Mouse (Mus musculus) midbrain, postnatal 0 days (tissue): Measurements from ENCODE around the gene 1700018F24Rik. TPM values are rescaled to one million over a fixed set of nuclear protein-coding genes. Genes with fewer than 3 reads are reported as not detected.
"Not testable (repeated sequence)": the region's sequence is repeated elsewhere in the genome, so short reads cannot be mapped to it uniquely, and the experiment has no call there.

Experiments used
- ATAC-seq: fragments of 200-750 bp; cut with Nextera tagmentation; 2 replicates; pipeline ENCODE4 v1.8.0; 2017; ENCODE audit warnings: moderate number of reproducible peaks, mild to moderate bottlenecking, moderate TSS enrichment, moderate library complexity; ENCODE audit not compliant: low FRiP score
- DNase-seq: peaks from one replicate; pipeline ENCODE4 v3.0.0-alpha.2; 2015; ENCODE audit warnings: low spot score
- H3K27ac ChIP-seq: fragments of 300-500 bp; sonication (generic); 2 replicates; pipeline ENCODE4 v1.5.1; 2014; ENCODE audit warnings: low read depth, mild to moderate bottlenecking, low read length, mixed read lengths
- H3K27me3 ChIP-seq: fragments of 300-500 bp; sonication (generic); 2 replicates; pipeline ENCODE4 v1.6.1; 2014; ENCODE audit warnings: low read length, control low read depth, mixed read lengths; ENCODE audit not compliant: insufficient read depth
- H3K36me3 ChIP-seq: fragments of 300-500 bp; sonication (generic); 2 replicates; pipeline ENCODE4 v1.6.1; 2014; ENCODE audit warnings: low read length, control low read depth, mixed read lengths; ENCODE audit not compliant: insufficient read depth
- H3K4me1 ChIP-seq: fragments of 300-500 bp; sonication (generic); 2 replicates; pipeline ENCODE4 v1.6.1; 2014; ENCODE audit warnings: mild to moderate bottlenecking, control low read depth, antibody characterized with exemption, low read length, mixed read lengths; ENCODE audit not compliant: insufficient read depth
- H3K4me2 ChIP-seq: fragments of 300-500 bp; sonication (generic); 2 replicates; pipeline ENCODE4 v1.6.1; 2014; ENCODE audit warnings: low read depth, mild to moderate bottlenecking, low read length, mixed read lengths; ENCODE audit not compliant: poor library complexity, severe bottlenecking
- H3K4me3 ChIP-seq: fragments of 300-500 bp; sonication (generic); 2 replicates; pipeline ENCODE4 v1.5.1; 2014; ENCODE audit warnings: low read depth, mild to moderate bottlenecking, low read length, moderate library complexity
- H3K9ac ChIP-seq: fragments of 300-500 bp; sonication (generic); replicated peaks from 2 replicates; pipeline ENCODE4 v1.6.1; 2014; ENCODE audit warnings: mild to moderate bottlenecking, low read length, moderate library complexity, mixed read lengths; ENCODE audit not compliant: poor library complexity, severe bottlenecking
- H3K9me3 ChIP-seq: fragments of 300-500 bp; sonication (generic); 2 replicates; pipeline ENCODE4 v1.6.1; 2016; ENCODE audit warnings: low read length, control low read depth
- CTCF ChIP-seq: IDR thresholded peaks from 2 replicates; pipeline ENCODE4 v1.5.1; 2016; ENCODE audit warnings: antibody characterized with exemption, mild to moderate bottlenecking
- WGBS: fragments of 180-500 bp; shearing (Covaris S2); extraction: QIAGEN DNeasy Blood & Tissue Kit; methylation state at CpG from one replicate; pipeline ENCODE4 v1.1.7; 2014; 5-methylcytosine and 5-hydroxymethylcytosine counted together
- polyA plus RNA-seq: library from polyadenylated mRNA; unstranded; fragments of >200 nt; fragmentation: Nextera tagmentation; extraction: Ambion mirVana; gene quantifications from 2 replicates; pipeline ENCODE4 v1.2.1, GENCODE M21; 2015
- total RNA-seq: library from RNA; depleted of rRNA; stranded (reverse); fragments of >200 nt; gene quantifications from 2 replicates; pipeline ENCODE4 v1.2.3, GENCODE M21; 2014; rRNA removed

Gene 1700018F24Rik
- total RNA-seq, result not detected in 2 replicates
- not detected in 2 replicates for polyA plus RNA-seq

DNA sequence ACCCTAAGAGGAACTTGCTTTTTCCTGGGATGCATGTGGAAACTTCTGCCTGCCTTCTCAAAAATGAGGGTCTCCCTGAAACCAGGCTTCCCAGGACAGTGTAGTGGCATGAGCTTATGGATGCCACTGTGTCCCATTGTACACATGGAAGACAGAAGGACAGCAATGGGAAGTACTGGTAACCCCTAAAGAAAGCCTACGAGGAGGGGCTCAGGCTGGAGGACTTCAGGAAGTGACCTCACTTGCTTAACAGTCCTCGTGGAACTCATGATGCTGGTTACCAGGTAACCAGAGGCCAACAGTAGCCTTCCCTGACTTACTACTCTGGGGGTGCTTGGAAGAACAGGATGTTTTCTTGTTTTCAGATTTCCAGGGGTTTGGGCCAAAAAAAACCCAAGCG, at the start of gene 1700018F24Rik:
1700018F24Rik (plus strand) TSS at position 301 of the 400 bp plus-strand sequence.
- DNase-seq, H3K4me1 ChIP-seq, H3K4me2 ChIP-seq, H3K27ac ChIP-seq, H3K9ac ChIP-seq, ATAC-seq, H3K27me3 ChIP-seq, H3K4me3 ChIP-seq, H3K9me3 ChIP-seq, H3K36me3 ChIP-seq: not testable (repeated sequence)
- WGBS, result 82% methylated on average over 3 of the region's 3 CpGs

DNA sequence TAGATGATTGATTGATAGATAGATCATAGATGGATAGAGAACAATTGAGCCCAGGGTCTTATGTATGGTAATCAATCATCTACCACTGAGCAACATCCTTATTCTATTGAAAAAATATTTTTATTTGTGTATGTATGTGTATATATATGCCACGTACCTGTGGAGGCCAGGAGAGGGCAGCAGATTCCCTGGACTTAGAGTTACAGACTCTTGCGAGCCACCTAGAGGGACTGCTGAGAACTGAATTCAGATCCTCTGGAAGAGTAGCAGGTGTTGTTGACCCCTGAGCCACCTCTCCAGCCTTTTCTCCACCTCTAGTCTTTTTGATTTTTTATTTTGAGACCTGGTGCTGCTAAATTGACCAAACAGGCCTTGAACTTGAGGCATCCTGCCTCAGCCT, 44.3 kb upstream of the 1700018F24Rik start:
- H3K27me3 ChIP-seq, result no peaks in the 10 kb centered on the region
- no peaks in the 10 kb centered on the region for H3K4me1 ChIP-seq
- DNase-seq, result peak; percentile 49
- H3K27ac ChIP-seq, result no peak overlapping the region
- H3K36me3 ChIP-seq, result no peaks in the 10 kb centered on the region
- TF ChIP-seq CTCF, result peak; percentile 70
- no peak overlapping the region for H3K4me3 ChIP-seq
- ATAC-seq, result no peak
- H3K4me2 ChIP-seq, result no peak overlapping the region
- no peak overlapping the region for H3K9ac ChIP-seq
- H3K9me3 ChIP-seq, result no peaks in the 10 kb centered on the region
- WGBS, result 47% methylated on average over 2 of the region's 2 CpGs

DNA sequence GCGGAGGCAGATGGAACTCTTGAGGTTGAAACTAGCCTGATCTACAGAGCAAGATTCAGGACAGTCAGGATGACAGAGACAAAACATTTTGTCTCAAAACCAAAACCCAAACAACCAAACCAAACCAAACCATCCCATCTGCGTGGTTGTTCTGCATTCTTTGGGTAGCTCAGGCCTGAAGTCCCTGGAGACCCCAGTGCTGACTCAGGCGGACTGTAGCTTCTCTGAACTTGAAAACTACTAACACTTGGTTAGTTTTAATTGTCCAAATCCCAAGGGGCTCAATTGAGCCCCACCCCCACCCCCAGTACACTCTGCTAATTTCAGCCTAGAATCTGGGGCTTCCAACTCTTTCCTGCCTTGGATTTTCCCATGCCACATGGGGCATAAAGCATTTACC, 39.4 kb upstream of the 1700018F24Rik start:
- H3K4me3 ChIP-seq, result no peak overlapping the region
- no peak overlapping the region for H3K9ac ChIP-seq
- no peak for DNase-seq
- no peak overlapping the region for H3K4me2 ChIP-seq
- no peak for TF ChIP-seq CTCF
- H3K4me1 ChIP-seq, result no peaks in the 10 kb centered on the region
- no peaks in the 10 kb centered on the region for H3K36me3 ChIP-seq
- H3K27ac ChIP-seq, result no peak overlapping the region
- no peak for ATAC-seq
- WGBS, result 68% methylated on average over 3 of the region's 3 CpGs
- H3K27me3 ChIP-seq, result no peaks in the 10 kb centered on the region
- no peaks in the 10 kb centered on the region for H3K9me3 ChIP-seq

GRCm38 (mm10) chr5:145004495-145004894, 38.3 kb upstream of the 1700018F24Rik start:
- Histone ChIP-seq H3K4me3 (no peak overlapping the region), H3K4me1 (no peaks in the 10 kb centered on the region), H3K36me3 (no peaks in the 10 kb centered on the region), H3K27me3 (no peaks in the 10 kb centered on the region), H3K9me3 (no peaks in the 10 kb centered on the region), H3K27ac (no peak overlapping the region), H3K9ac (no peak overlapping the region), H3K4me2 (no peak overlapping the region)
- WGBS, result 86% methylated on average over 9 of the region's 9 CpGs
- no peak for TF ChIP-seq CTCF
- ATAC-seq, result no peak
- no peak for DNase-seq

- WGBS, result 84% methylated on average over 6 of the region's 6 CpGs
- Histone ChIP-seq H3K4me2 (no peak overlapping the region), H3K27me3 (no peaks in the 10 kb centered on the region), H3K27ac (no peak overlapping the region), H3K4me3 (no peak overlapping the region), H3K36me3 (no peaks in the 10 kb centered on the region), H3K4me1 (no peaks in the 10 kb centered on the region), H3K9me3 (no peaks in the 10 kb centered on the region), H3K9ac (no peak overlapping the region)
- ATAC-seq (no peak), DNase-seq (no peak)
- no peak for TF ChIP-seq CTCF
Observed at GRCm38 (mm10) chr5:145005596-145005995, 37.2 kb upstream of the 1700018F24Rik start.

- WGBS, result 94% methylated on average over 15 of the region's 15 CpGs
- H3K36me3 ChIP-seq, result no peaks in the 10 kb centered on the region
- DNase-seq, result no peak
- H3K27ac ChIP-seq, result no peak overlapping the region
- H3K27me3 ChIP-seq, result no peaks in the 10 kb centered on the region
- no peak overlapping the region for H3K4me2 ChIP-seq
- H3K9ac ChIP-seq, result no peak overlapping the region
- no peak overlapping the region for H3K4me3 ChIP-seq
- H3K9me3 ChIP-seq, result no peaks in the 10 kb centered on the region
- no peaks in the 10 kb centered on the region for H3K4me1 ChIP-seq
- ATAC-seq, result no peak
- no peak for TF ChIP-seq CTCF
Observed at GRCm38 (mm10) chr5:145008878-145009659, 33.7 kb upstream of the 1700018F24Rik start.
